In genomic region chr2:73019371-73020146, GRCm38 (mm10) we compare ENCODE assay signal across 11 mouse cellular contexts. TPM values are rescaled to one million over a fixed set of nuclear protein-coding genes. Genes with fewer than 3 reads are reported as not detected.
DNase-seq lines count a peak whose midpoint lies in the region; ATAC-seq and TF ChIP-seq lines count a peak whose summit lies in the region.
"Had no signal": no experiment of that assay in that cellular context is flagged by ENCODE, and none has a peak within 500 bp of the region (broad histone marks: within the 10 kb centered on the region; RNA-seq: fewer than 3 reads in every experiment).

No protein-coding gene starts in this region.

- no peak for TF ChIP-seq CTCF in cerebellum, adult 2 months (IDR thresholded peaks at IDR 0.05; ENCODE audit: borderline replicate concordance, insufficient read depth, low read depth, low read length)

- DNase-seq in kidney, adult 11 months = peak; percentile 16
- DNase-seq in cerebellum, adult 2 months = peak; percentile 63 to 67
- no peak for DNase-seq in heart, embryonic 10.5 days (ENCODE audit: low spot score)
- peak; percentile 78 to 80 for DNase-seq in layer of hippocampus, postnatal 14 days (ENCODE audit: low spot score in 2 of 2)
- peak; percentile 64 for DNase-seq in ovary, postnatal 14 days (ENCODE audit: low spot score)
- no peak for DNase-seq in thymus, postnatal 25 days

- H3K4me1 ChIP-seq in kidney, embryonic 14.5 days (ENCODE audit: control insufficient read depth, insufficient read depth, low read length) = no peaks in the 10 kb centered on the region
- peaks cover 10% of the 10 kb centered on the region for H3K4me1 ChIP-seq in cerebellum, adult 2 months (ENCODE audit: control insufficient read depth, insufficient read depth, low read length)
- H3K4me1 ChIP-seq in heart, embryonic 10.5 days = peaks cover 25% of the 10 kb centered on the region
- H3K4me1 ChIP-seq in intestine, embryonic 15.5 days (replicated peaks) = no peaks in the 10 kb centered on the region

- H3K36me3 ChIP-seq in kidney, embryonic 14.5 days (ENCODE audit: control insufficient read depth, insufficient read depth, low read length) = no peaks in the 10 kb centered on the region
- no peaks in the 10 kb centered on the region for H3K36me3 ChIP-seq in heart, embryonic 10.5 days
- H3K36me3 ChIP-seq in intestine, embryonic 15.5 days = no peaks in the 10 kb centered on the region
- H3K36me3 ChIP-seq: G1E had no signal

- no peak overlapping the region for H3K27ac ChIP-seq in kidney, embryonic 14.5 days (ENCODE audit: low read depth, low read length)
- no peak overlapping the region for H3K27ac ChIP-seq in cerebellum, adult 2 months (ENCODE audit: insufficient read depth, low read length)
- 0 out of 2 replicates have a peak overlapping the region, but pooled peaks have one; percentile 42 for H3K27ac ChIP-seq in heart, embryonic 10.5 days
- no peak overlapping the region for H3K27ac ChIP-seq in intestine, embryonic 15.5 days

- ATAC-seq in kidney, embryonic 14.5 days (ENCODE audit: low FRiP score, low TSS enrichment) = no peak
- no peak for ATAC-seq in intestine, embryonic 15.5 days

- no peak for TF ChIP-seq POLR2A in cerebellum, adult 2 months (IDR thresholded peaks at IDR 0.05; ENCODE audit: borderline replicate concordance, insufficient read depth, low read length)

- H3K27me3 ChIP-seq in kidney, embryonic 14.5 days (ENCODE audit: control insufficient read depth, insufficient read depth, low read length) = no peaks in the 10 kb centered on the region
- H3K27me3 ChIP-seq in cerebellum, adult 2 months (ENCODE audit: control insufficient read depth, insufficient read depth, low read length) = no peaks in the 10 kb centered on the region
- no peaks in the 10 kb centered on the region for H3K27me3 ChIP-seq in heart, embryonic 10.5 days (ENCODE audit: insufficient read depth, poor library complexity, severe bottlenecking)
- no peaks in the 10 kb centered on the region for H3K27me3 ChIP-seq in intestine, embryonic 15.5 days (replicated peaks)

- H3K4me3 ChIP-seq in kidney, embryonic 14.5 days (ENCODE audit: low read length) = no peak overlapping the region
- no peak overlapping the region for H3K4me3 ChIP-seq in cerebellum, adult 2 months (replicated peaks; ENCODE audit: insufficient read depth, low read depth, low read length)
- H3K4me3 ChIP-seq in heart, embryonic 10.5 days = no peak overlapping the region
- no peak overlapping the region for H3K4me3 ChIP-seq in intestine, embryonic 15.5 days (replicated peaks)

- 84% methylated on average over 9 of the region's 9 CpGs for WGBS in kidney, embryonic 14.5 days
- WGBS in cerebellum, adult 2 months = 9% methylated on average over 9 of the region's 9 CpGs
- WGBS in heart, embryonic 10.5 days = 51% methylated on average over 9 of the region's 9 CpGs
- WGBS in intestine, embryonic 15.5 days = 71% methylated on average over 9 of the region's 9 CpGs

- H3K4me2 ChIP-seq in kidney, embryonic 14.5 days (replicated peaks; ENCODE audit: low read depth, low read length) = no peak overlapping the region
- no peak overlapping the region for H3K4me2 ChIP-seq in intestine, embryonic 15.5 days (replicated peaks)

- no peaks in the 10 kb centered on the region for H3K9me3 ChIP-seq in kidney, embryonic 14.5 days (ENCODE audit: control insufficient read depth, low read length)
- no peaks in the 10 kb centered on the region for H3K9me3 ChIP-seq in heart, embryonic 10.5 days
- no peaks in the 10 kb centered on the region for H3K9me3 ChIP-seq in intestine, embryonic 15.5 days
- H3K9me3 ChIP-seq: G1E had no signal

- no peak overlapping the region for H3K9ac ChIP-seq in kidney, embryonic 14.5 days (ENCODE audit: low read depth, low read length)
- H3K9ac ChIP-seq in intestine, embryonic 15.5 days = no peak overlapping the region

RNA-seq across cellular contexts. Expression of gene Gm11084, which starts 33.0 kb away (rescaled TPM):
- polyA plus RNA-seq in kidney, embryonic 14.5 days (2014; fragmentation: Nextera tagmentation; extraction: Ambion mirVana) = not detected in 2 replicates
- polyA plus RNA-seq in cerebellum, adult 2 months (2012; rRNA removed) = not detected in 2 replicates
- polyA plus RNA-seq in heart, embryonic 10.5 days (2016; fragmentation: Nextera tagmentation; extraction: Ambion mirVana) = not detected in 2 replicates
- not detected for total RNA-seq in layer of hippocampus, postnatal 14 days (2021)
- not detected in 2 replicates for polyA plus RNA-seq in intestine, embryonic 15.5 days (2015; fragmentation: Nextera tagmentation; extraction: Ambion mirVana)
- total RNA-seq: G1E had no signal
- polyA plus RNA-seq: G1E; liver, embryonic 16.5 days; stomach, embryonic 14.5 days had no signal

RNA-seq across cellular contexts. Expression of gene Sp3, which starts 39.3 kb away (rescaled TPM):
- 48.5 and 76.0 TPM in 2 replicates for polyA plus RNA-seq in kidney, embryonic 14.5 days (2014; fragmentation: Nextera tagmentation; extraction: Ambion mirVana)
- polyA plus RNA-seq in cerebellum, adult 2 months (2012; rRNA removed) = 25.9 and 30.6 TPM in 2 replicates
- 33.0 and 39.6 TPM in 2 replicates for polyA plus RNA-seq in heart, embryonic 10.5 days (2016; fragmentation: Nextera tagmentation; extraction: Ambion mirVana)
- 10 to 100 TPM; 51.1 to 58.2 TPM for total RNA-seq in layer of hippocampus, postnatal 14 days (2021)
- 41.3 and 48.2 TPM in 2 replicates for polyA plus RNA-seq in intestine, embryonic 15.5 days (2015; fragmentation: Nextera tagmentation; extraction: Ambion mirVana)

Comparison
In these comparisons a context has a peak if more than half of its experiments do, and no peak if none do; other contexts are left out.
1. DNase-seq: peak in kidney, adult 11 months (single experiment), cerebellum, adult 2 months (2 of 2), layer of hippocampus, postnatal 14 days (2 of 2) and ovary, postnatal 14 days (single experiment); none in heart, embryonic 10.5 days (single experiment) and thymus, postnatal 25 days (single experiment).